Mouse (Mus musculus): ENCODE measurements around the gene Plppr2. TPM values are rescaled to one million over a fixed set of nuclear protein-coding genes. Genes with fewer than 3 reads are reported as not detected.

The Plppr2 gene
- total and polyA plus RNA-seq, 3 experiments, result 2.5 to 7.5 (median 2.6) TPM

DNA sequence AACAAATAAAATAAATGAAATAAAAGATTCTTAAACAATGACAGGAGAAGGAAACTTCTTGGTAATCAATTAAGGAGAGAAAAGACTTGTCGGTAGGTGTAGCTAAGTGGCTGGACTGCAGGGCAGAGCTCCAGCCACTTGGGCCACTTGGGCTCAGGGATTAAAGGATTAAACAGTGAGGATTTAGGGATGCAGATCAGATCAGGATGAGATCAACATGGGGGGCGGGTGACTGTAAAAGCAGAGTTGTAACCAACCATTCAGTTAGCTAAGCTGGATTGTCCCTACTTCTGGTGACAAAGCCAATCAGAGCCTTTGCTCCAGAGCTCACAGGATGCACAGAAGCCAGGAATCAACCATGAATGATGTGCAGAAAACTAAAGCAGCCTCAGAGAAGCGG, 47.1 kb downstream of the Plppr2 start:
- H3K9ac ChIP-seq (ENCODE audit: low read depth, low read length), result no peak overlapping the region
- DNase-seq, result no peak
- H3K4me3 ChIP-seq, result no peak overlapping the region
- WGBS, result 36% methylated on average over 3 of the region's 3 CpGs
- TF ChIP-seq CTCF (IDR thresholded peaks at IDR 0.05), result no peak
- TF ChIP-seq POLR2A (IDR thresholded peaks at IDR 0.05; ENCODE audit: insufficient read depth, low read depth, low read length), result no peak
- TF ChIP-seq EP300 (IDR thresholded peaks at IDR 0.05; ENCODE audit: insufficient read depth, low read depth, low read length), result no peak
- no peaks in the 10 kb centered on the region for H3K4me1 ChIP-seq (ENCODE audit: control insufficient read depth, insufficient read depth, low read length)
- intact Hi-C loops (cut with DNase I), result no loop called here
- H3K27ac ChIP-seq, result no peak overlapping the region
- H3K36me3 ChIP-seq (ENCODE audit: control insufficient read depth, insufficient read depth, low read length), result no peaks in the 10 kb centered on the region
- H3K79me2 ChIP-seq (replicated peaks; ENCODE audit: control insufficient read depth, insufficient read depth, low read length), result no peaks in the 10 kb centered on the region
- 0 out of 2 replicates have a peak, but pooled peaks cover 3% of the 10 kb centered on the region for H3K27me3 ChIP-seq (ENCODE audit: control insufficient read depth, insufficient read depth, low read length)

DNA sequence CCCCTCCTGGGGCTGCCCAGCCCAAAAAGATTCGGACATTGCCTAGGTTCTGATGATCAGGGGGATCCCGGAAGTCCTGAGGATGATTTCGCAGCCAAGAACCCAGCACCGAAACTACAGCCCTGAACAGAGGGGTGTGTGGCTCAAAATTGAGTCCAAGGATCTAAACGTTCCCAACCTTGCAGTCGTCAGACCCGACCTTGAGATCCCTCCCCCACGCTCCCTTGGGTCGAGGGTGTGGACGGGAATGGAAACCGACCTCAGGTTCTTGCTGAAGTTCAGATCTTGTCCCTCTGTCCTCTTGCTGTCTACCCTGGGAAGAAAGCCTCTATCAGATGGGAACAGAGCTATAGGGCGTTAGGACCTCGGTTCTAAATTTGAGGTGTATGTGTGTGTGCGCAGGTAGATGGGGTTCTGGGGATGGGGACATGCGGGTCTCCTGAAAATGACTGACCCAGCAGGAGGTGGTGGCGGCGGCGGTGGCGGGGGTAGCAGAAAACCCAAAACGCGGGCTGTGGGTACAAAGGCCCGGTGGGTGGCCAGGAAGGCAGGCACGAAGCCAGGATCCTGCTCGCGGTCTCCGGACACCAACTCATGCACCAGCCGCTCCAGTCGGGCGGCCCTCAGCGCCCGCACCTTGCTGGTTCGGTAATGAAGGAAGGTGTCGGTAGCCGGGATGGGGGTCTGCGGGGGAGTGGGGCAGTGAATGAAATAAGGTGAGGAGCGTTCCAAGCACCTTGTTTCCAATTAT, 50.9 kb downstream of the Plppr2 start:
- H3K27me3 ChIP-seq (ENCODE audit: control insufficient read depth, insufficient read depth, low read length), result peaks cover 9% of the 10 kb centered on the region; the same call in 1 of the 2 replicates
- 26% methylated on average over 36 of the region's 36 CpGs for WGBS

DNA sequence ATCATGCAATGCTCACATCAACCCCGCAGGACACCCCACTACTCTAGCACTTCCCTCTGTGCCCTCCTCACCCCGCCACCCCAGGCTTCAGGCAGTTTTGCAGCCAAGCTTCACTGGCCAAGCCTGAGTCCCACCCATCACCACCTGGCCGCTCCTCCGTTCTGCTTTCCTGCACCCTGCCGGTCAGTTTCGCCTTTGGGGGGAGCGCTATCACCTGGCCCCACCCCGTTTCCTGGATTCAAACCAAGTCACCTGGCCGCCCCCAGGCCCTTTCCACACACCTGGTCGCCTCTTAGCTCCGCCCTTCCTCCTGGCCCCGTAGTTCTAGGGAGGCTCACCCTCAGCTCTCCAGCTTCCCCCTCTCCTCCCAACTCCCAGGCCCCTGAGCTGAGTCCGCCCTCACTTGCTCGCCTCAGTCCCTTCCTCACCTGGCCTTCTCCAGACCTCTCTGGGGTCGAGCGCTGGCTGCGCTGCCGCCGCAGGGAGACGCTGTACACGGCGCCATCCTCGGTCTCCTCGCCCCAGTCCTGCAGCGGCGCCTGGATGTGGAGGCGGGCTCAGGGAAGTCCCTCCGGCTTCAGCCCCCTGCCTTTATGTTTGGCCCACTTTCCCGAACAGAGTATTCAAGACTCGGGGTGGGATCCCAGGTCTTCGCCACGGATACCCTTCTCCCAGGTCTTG, 51.7 kb downstream of the Plppr2 start:
- DNase-seq, result no peak
- H3K27me3 ChIP-seq (ENCODE audit: control insufficient read depth, insufficient read depth, low read length), result peaks cover 9% of the 10 kb centered on the region; the same call in 1 of the 2 replicates
- peak overlapping the region; percentile 63 for H3K9ac ChIP-seq (ENCODE audit: low read depth, low read length)
- WGBS, result 3% methylated on average over 32 of the region's 32 CpGs
- TF ChIP-seq EP300 (IDR thresholded peaks at IDR 0.05; ENCODE audit: insufficient read depth, low read depth, low read length) (no peak), CTCF (IDR thresholded peaks at IDR 0.05) (no peak), POLR2A (IDR thresholded peaks at IDR 0.05; ENCODE audit: insufficient read depth, low read depth, low read length) (no peak)
- intact Hi-C loops (cut with DNase I), result no loop called here
- H3K27ac ChIP-seq, result no peak overlapping the region
- H3K36me3 ChIP-seq (ENCODE audit: control insufficient read depth, insufficient read depth, low read length), result no peaks in the 10 kb centered on the region
- H3K4me3 ChIP-seq, result peak overlapping the region; percentile 58
- no peaks in the 10 kb centered on the region for H3K79me2 ChIP-seq (replicated peaks; ENCODE audit: control insufficient read depth, insufficient read depth, low read length)
- no peaks in the 10 kb centered on the region; the same call in 1 of the 2 replicates for H3K4me1 ChIP-seq (ENCODE audit: control insufficient read depth, insufficient read depth, low read length)

More for the DNA sequence above, 50.9 kb downstream of the Plppr2 start:
- intact Hi-C loops (cut with DNase I), result no loop called here
- H3K4me3 ChIP-seq, result no peak overlapping the region
- H3K4me1 ChIP-seq (ENCODE audit: control insufficient read depth, insufficient read depth, low read length), result no peaks in the 10 kb centered on the region; the same call in 1 of the 2 replicates
- no peaks in the 10 kb centered on the region for H3K79me2 ChIP-seq (replicated peaks; ENCODE audit: control insufficient read depth, insufficient read depth, low read length)
- no peak for TF ChIP-seq EP300 (IDR thresholded peaks at IDR 0.05; ENCODE audit: insufficient read depth, low read depth, low read length)
- TF ChIP-seq POLR2A (IDR thresholded peaks at IDR 0.05; ENCODE audit: insufficient read depth, low read depth, low read length), result no peak
- TF ChIP-seq CTCF (IDR thresholded peaks at IDR 0.05), result no peak
- H3K9ac ChIP-seq (ENCODE audit: low read depth, low read length), result no peak overlapping the region
- no peak overlapping the region for H3K27ac ChIP-seq
- DNase-seq, result no peak
- H3K36me3 ChIP-seq (ENCODE audit: control insufficient read depth, insufficient read depth, low read length), result no peaks in the 10 kb centered on the region

DNA sequence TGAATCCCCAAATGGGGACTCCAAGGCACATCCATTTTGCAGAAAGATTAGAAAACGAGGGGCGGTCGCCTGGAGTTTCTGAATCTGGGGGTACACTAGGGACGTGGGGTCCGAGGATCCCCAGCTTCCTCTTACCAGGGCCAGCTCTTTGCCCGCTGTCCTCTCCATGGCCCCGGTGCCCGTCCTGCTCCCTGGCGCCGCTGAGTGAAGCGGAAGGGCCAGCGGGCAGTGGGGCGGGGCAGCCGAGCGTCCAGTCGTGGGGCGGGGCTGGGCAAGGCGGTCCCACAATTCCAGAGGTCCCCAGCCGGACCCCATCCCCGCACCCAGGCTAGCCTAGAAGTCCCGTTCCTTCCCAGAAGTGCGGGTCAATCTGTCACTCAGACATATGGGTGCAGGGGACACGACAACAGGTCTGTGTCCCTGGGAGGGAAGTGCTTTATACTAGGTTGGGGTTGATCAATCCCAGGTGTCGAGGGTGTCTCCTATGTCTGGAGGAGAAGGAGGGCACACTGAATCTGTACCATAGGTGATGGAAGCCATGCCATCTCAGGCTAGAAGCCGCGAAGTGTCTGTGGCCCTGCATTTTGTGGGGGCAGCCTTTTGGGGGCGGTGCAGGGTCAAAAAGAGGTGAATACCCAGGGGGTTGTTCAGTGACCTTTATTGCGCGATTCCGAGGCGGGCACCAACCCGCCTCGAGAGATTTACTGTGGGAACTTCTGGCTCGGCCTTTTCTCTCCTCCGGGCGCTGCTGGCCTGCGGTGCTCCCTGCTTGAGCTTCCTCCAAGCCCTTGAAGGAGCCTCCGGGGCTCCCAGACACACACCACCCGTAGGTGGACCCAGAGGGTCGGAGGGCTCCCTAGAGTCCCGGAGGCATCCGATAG, 52.6 kb downstream of the Plppr2 start, which contains the start of gene Rgl3:
TSS of gene Rgl3 (minus strand) at position 217 of the 881 bp plus-strand sequence.
- H3K27me3 ChIP-seq (ENCODE audit: control insufficient read depth, insufficient read depth, low read length), result peaks cover 9% of the 10 kb centered on the region; the same call in 1 of the 2 replicates
- peak within 1 kb of the TSS; percentile 63 for H3K9ac ChIP-seq (ENCODE audit: low read depth, low read length)
- H3K79me2 ChIP-seq (replicated peaks; ENCODE audit: control insufficient read depth, insufficient read depth, low read length), result no peaks in the 10 kb centered on the region
- DNase-seq, result peak; percentile 76
- H3K4me3 ChIP-seq, result peak within 1 kb of the TSS; percentile 58
- peak; percentile 31; the same call in 1 of the 2 replicates for TF ChIP-seq POLR2A (IDR thresholded peaks at IDR 0.05; ENCODE audit: insufficient read depth, low read depth, low read length)
- TF ChIP-seq EP300 (IDR thresholded peaks at IDR 0.05; ENCODE audit: insufficient read depth, low read depth, low read length), result no peak
- H3K27ac ChIP-seq, result no peak within 1 kb of the TSS; the same call in 1 of the 2 replicates
- intact Hi-C loops (cut with DNase I), result no loop called here
- no peaks in the 10 kb centered on the region; the same call in 1 of the 2 replicates for H3K4me1 ChIP-seq (ENCODE audit: control insufficient read depth, insufficient read depth, low read length)
- 2% methylated on average over 42 of the region's 42 CpGs for WGBS
- H3K36me3 ChIP-seq (ENCODE audit: control insufficient read depth, insufficient read depth, low read length), result no peaks in the 10 kb centered on the region

DNA sequence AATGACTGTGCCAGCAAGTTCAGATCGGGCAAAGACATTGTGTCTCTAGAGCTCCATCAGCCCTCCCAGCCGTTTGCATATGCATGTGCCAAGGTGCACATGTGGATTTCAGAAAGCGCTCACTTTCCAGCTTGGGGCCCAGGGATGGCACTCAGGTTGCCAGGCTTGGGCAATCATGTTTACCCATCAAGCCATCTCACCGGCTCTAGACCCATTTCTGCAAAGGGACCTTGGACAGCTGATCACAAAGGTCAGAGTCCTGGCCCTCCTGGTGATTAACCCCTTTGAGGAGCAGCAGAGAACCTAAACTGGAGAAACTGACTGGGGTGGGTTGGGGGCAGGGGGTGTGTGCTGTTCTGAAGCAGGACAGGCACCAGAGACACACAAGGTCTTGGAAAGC, 55.4 kb downstream of the Plppr2 start:
- no peak for TF ChIP-seq POLR2A (IDR thresholded peaks at IDR 0.05; ENCODE audit: insufficient read depth, low read depth, low read length)
- no peak for TF ChIP-seq EP300 (IDR thresholded peaks at IDR 0.05; ENCODE audit: insufficient read depth, low read depth, low read length)
- TF ChIP-seq CTCF (IDR thresholded peaks at IDR 0.05), result no peak
- no peaks in the 10 kb centered on the region; the same call in 1 of the 2 replicates for H3K4me1 ChIP-seq (ENCODE audit: control insufficient read depth, insufficient read depth, low read length)
- no peak for DNase-seq
- peaks cover 9% of the 10 kb centered on the region; the same call in 1 of the 2 replicates for H3K27me3 ChIP-seq (ENCODE audit: control insufficient read depth, insufficient read depth, low read length)
- no peak overlapping the region for H3K4me3 ChIP-seq
- WGBS, result 74% methylated on average over 4 of the region's 4 CpGs
- H3K79me2 ChIP-seq (replicated peaks; ENCODE audit: control insufficient read depth, insufficient read depth, low read length), result no peaks in the 10 kb centered on the region
- H3K27ac ChIP-seq, result no peak overlapping the region
- no peak overlapping the region for H3K9ac ChIP-seq (ENCODE audit: low read depth, low read length)
- intact Hi-C loops (cut with DNase I), result no loop called here
- no peaks in the 10 kb centered on the region for H3K36me3 ChIP-seq (ENCODE audit: control insufficient read depth, insufficient read depth, low read length)
